Mouse (Mus musculus) heart, adult 2 months (tissue): ENCODE data around the gene Kcna6.

ENCODE experiments used
- CTCF ChIP-seq: fragments of 200-600 bp; IDR thresholded peaks from 2 replicates; pipeline ENCODE4 v1.8.1; 2022; ENCODE audit warnings: antibody characterized with exemption, mild to moderate bottlenecking, moderate library complexity
- POLR2A ChIP-seq: fragments of 200-500 bp; IDR thresholded peaks from 2 replicates; pipeline ENCODE4 v1.6.1; 2011; ENCODE audit warnings: mild to moderate bottlenecking, low read depth, low read length, control low read depth; ENCODE audit not compliant: insufficient read depth

GRCm38 (mm10) chr6:126768957-126769665 lies 28.6 kb upstream of the Kcna6 start:
- TF ChIP-seq POLR2A, result no peak
- no peak for TF ChIP-seq CTCF
